Mouse (Mus musculus) ES-E14 (cell line): ENCODE results near the gene Dennd1a.

Source experiments
- CHD2 ChIP-seq: IDR thresholded peaks from 2 replicates; pipeline ENCODE4 v1.6.1; 2014; ENCODE audit warnings: mild to moderate bottlenecking, low read depth, low read length, inconsistent platforms
- HCFC1 ChIP-seq: IDR thresholded peaks from 2 replicates; pipeline ENCODE4 v1.6.1; 2012; ENCODE audit warnings: low read length, inconsistent platforms, borderline replicate concordance; ENCODE audit not compliant: insufficient read depth
- MAFK ChIP-seq: IDR thresholded peaks from 2 replicates; pipeline ENCODE4 v1.6.1; 2014; ENCODE audit warnings: mild to moderate bottlenecking, low read depth, low read length, inconsistent platforms; ENCODE audit not compliant: insufficient read depth
- ZC3H11A ChIP-seq: IDR thresholded peaks from 2 replicates; pipeline ENCODE4 v1.6.1; 2012; ENCODE audit warnings: low read depth, mild to moderate bottlenecking, inconsistent platforms, low read length, borderline replicate concordance

DNA sequence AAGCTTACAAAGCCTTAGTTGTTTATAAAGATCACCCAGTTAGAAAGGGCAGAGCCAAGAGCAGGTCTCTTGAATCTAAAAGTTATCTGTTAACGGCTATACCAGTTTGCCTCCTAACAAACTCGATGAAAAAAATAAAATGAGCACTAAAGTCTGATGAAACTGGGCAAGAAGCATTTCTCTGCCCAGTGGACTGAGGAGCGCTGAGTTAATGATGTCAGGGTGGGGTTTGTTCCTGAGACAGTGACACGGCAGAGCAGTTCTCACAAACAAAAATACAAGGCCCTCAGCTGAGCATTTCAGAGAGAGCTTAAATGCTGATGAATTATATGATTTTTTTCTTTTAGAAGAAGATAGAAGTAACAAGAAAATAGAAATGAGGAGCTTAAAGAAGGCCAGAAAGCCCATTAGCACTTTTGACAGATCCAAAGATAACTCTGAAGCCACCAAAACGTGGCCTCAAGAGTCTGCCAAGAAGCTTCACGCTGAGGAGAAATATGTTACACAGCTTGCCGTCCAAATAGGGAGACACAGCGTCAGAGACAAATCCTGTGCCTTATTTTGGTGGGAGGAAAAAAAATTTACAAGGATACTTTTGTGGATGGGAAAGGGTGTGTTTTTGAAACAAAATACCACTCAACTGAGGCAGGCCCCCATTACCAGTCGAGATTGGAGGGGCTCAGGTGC, 264.0 kb downstream of the Dennd1a start:
- TF ChIP-seq ZC3H11A (no peak), CHD2 (no peak), MAFK (no peak), HCFC1 (no peak)
